Mouse (Mus musculus): ENCODE data around the gene Angptl7. TPM values are rescaled to one million over a fixed set of nuclear protein-coding genes. Genes with fewer than 3 reads are reported as not detected.

Angptl7 gene
- polyA plus RNA-seq, 1 experiment, result 2.3 TPM

DNA sequence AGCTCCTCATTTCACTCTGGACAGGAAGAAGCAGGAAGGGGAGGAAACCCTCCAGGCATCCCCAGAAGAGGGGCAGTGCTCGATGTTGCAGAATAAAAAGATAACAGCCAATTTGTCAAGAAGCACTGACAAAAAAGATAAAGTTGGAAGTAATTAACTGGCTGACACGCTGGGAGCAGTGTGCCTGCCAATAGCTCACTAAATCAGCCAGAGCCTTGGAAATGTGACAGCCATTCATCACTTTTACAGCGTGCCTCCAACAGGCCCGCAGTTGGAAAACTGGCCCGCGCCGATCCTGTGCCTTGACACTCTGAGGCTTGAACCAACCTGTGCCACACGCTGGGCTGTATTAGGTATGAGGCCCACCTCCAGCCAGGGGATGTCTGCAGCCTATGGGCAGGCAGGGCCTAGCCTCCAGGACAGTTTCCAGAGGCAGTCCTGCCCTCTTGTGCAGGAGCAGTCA is 4.3 kb upstream of the Angptl7 start:
- H3K4me1 ChIP-seq (ENCODE audit: control insufficient read depth, insufficient read depth, low read length), result no peaks in the 10 kb centered on the region
- H3K27ac ChIP-seq (ENCODE audit: insufficient read depth, low read length), result no peak overlapping the region
- no peak overlapping the region for H3K4me3 ChIP-seq (ENCODE audit: insufficient read depth, low read length)
- TF ChIP-seq POLR2A (IDR thresholded peaks at IDR 0.05; ENCODE audit: low read depth, low read length), result no peak
- no peak for TF ChIP-seq CTCF (IDR thresholded peaks at IDR 0.05; ENCODE audit: borderline replicate concordance, insufficient read depth, low read length)

- TF ChIP-seq CTCF (IDR thresholded peaks at IDR 0.05; ENCODE audit: borderline replicate concordance, insufficient read depth, low read length), result no peak
- TF ChIP-seq POLR2A (IDR thresholded peaks at IDR 0.05; ENCODE audit: low read depth, low read length), result no peak
- Histone ChIP-seq H3K4me1 (ENCODE audit: control insufficient read depth, insufficient read depth, low read length) (peaks cover under 1% of the 10 kb centered on the region; the same call in 1 of the 2 replicates), H3K27ac (ENCODE audit: insufficient read depth, low read length) (no peak overlapping the region), H3K4me3 (ENCODE audit: insufficient read depth, low read length) (no peak overlapping the region)
Observed at GRCm38 (mm10) chr4:148495874-148496689, 4.2 kb downstream of the Angptl7 start.

- no peak for TF ChIP-seq POLR2A (IDR thresholded peaks at IDR 0.05; ENCODE audit: low read depth, low read length)
- TF ChIP-seq CTCF (IDR thresholded peaks at IDR 0.05; ENCODE audit: borderline replicate concordance, insufficient read depth, low read length), result no peak
- Histone ChIP-seq H3K4me3 (ENCODE audit: insufficient read depth, low read length) (no peak overlapping the region), H3K4me1 (ENCODE audit: control insufficient read depth, insufficient read depth, low read length) (peaks cover 9% of the 10 kb centered on the region), H3K27ac (ENCODE audit: insufficient read depth, low read length) (no peak overlapping the region)
Observed at GRCm38 (mm10) chr4:148495160-148495559, 5.1 kb downstream of the Angptl7 start.

- Histone ChIP-seq H3K4me3 (ENCODE audit: insufficient read depth, low read length) (no peak overlapping the region), H3K27ac (ENCODE audit: insufficient read depth, low read length) (no peak overlapping the region), H3K4me1 (ENCODE audit: control insufficient read depth, insufficient read depth, low read length) (peaks cover 9% of the 10 kb centered on the region)
- TF ChIP-seq CTCF (IDR thresholded peaks at IDR 0.05; ENCODE audit: borderline replicate concordance, insufficient read depth, low read length) (no peak), POLR2A (IDR thresholded peaks at IDR 0.05; ENCODE audit: low read depth, low read length) (no peak)
Observed at GRCm38 (mm10) chr4:148491448-148491847, 8.8 kb downstream of the Angptl7 start.

DNA sequence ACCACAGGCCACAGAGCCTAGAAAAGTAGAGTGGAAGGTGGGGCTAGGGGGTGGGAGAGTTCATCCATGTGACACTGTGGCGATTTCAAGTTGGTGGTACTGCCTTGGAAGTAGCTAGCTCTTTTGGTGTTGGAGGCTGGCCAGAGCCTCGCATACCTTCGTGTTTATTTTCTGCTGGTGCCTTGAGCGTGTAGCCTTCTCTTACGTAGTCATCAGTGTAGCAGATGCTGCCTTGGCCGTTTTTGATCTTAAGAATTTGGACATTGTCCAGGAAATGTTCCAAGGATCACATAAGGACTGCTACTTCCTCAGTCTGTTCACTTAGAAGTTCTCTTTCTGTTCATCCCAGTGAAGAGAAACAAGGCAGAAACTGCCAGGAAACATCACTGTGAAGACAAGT is 9.8 kb downstream of the Angptl7 start:
- no peak overlapping the region for H3K4me3 ChIP-seq (ENCODE audit: insufficient read depth, low read length)
- H3K4me1 ChIP-seq (ENCODE audit: control insufficient read depth, insufficient read depth, low read length), result peaks cover 9% of the 10 kb centered on the region
- no peak for TF ChIP-seq CTCF (IDR thresholded peaks at IDR 0.05; ENCODE audit: borderline replicate concordance, insufficient read depth, low read length)
- no peak for TF ChIP-seq POLR2A (IDR thresholded peaks at IDR 0.05; ENCODE audit: low read depth, low read length)
- H3K27ac ChIP-seq (ENCODE audit: insufficient read depth, low read length), result no peak overlapping the region

DNA sequence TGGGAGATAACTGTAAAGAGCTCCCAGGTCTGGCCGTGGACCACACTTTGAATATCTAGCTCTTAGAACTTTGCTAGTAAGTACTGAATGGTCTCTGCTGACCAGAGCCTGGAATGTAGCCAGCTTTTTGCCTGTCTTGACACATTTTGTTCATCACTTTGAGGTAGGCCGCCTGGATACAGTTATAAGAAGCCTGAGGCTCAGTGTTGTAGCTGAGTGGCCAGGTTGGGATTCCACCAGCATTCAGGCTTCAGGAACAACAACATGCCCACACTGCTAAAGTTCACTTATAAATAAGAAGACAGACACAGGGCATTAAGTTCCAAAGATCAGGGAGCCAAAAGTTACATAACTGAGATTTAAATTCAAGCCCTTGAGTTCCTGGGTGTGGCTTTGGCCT is 12.4 kb downstream of the Angptl7 start:
- no peak overlapping the region for H3K27ac ChIP-seq (ENCODE audit: insufficient read depth, low read length)
- TF ChIP-seq CTCF (IDR thresholded peaks at IDR 0.05; ENCODE audit: borderline replicate concordance, insufficient read depth, low read length) (no peak), POLR2A (IDR thresholded peaks at IDR 0.05; ENCODE audit: low read depth, low read length) (no peak)
- peaks cover 9% of the 10 kb centered on the region for H3K4me1 ChIP-seq (ENCODE audit: control insufficient read depth, insufficient read depth, low read length)
- no peak overlapping the region for H3K4me3 ChIP-seq (ENCODE audit: insufficient read depth, low read length)

DNA sequence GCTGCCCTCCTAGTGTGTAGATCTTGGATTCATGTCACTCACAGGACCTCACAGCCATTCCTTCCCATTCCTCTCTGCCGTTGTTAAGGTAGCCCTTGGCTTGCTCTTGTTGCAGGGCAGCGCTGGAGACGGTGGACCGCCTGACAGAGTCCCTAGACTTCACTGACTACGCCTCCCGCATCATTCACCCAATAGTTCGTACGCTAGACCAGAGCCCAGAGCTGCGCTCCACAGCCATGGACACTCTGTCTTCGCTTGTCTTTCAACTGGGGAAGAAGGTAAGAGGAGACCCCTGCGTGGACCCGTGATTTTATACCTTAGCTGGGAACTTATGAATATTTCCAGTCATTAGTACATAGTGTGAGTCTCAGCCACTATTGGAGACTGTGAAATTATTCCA is 15.7 kb downstream of the Angptl7 start:
- Histone ChIP-seq H3K27ac (ENCODE audit: insufficient read depth, low read length) (no peak overlapping the region), H3K4me3 (ENCODE audit: insufficient read depth, low read length) (no peak overlapping the region), H3K4me1 (ENCODE audit: control insufficient read depth, insufficient read depth, low read length) (no peaks in the 10 kb centered on the region)
- TF ChIP-seq CTCF (IDR thresholded peaks at IDR 0.05; ENCODE audit: borderline replicate concordance, insufficient read depth, low read length), result no peak
- no peak for TF ChIP-seq POLR2A (IDR thresholded peaks at IDR 0.05; ENCODE audit: low read depth, low read length)

DNA sequence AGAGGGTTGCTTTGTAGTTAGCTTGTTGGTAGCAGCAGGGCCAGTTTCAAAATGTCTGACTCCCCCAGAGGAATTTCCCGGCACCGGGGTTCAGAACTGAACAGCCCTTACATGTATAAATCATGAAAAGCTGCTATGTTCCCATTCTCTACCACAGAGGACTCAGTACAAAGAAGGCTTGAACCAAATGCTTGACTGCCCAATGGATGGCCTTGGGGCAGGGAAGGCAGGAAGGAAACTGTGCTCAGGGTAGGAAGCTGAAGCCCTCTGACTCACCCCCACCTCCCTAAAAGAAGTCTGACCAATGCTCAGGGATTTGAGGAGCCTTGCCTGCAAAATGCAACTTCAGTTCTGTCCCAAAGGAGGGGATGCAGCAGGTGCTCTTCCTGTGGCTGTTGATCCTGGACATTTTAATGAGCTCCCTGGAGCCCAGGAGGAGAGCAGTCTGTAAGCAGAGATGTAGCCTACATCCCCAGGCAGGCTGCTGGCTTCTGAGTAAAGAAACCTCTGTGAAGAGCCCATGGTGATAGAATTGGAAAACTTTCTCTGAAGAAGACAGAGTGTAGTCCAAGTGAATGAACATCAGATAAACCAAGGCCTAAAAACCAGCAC is 18.6 kb downstream of the Angptl7 start:
- TF ChIP-seq POLR2A (IDR thresholded peaks at IDR 0.05; ENCODE audit: low read depth, low read length), result no peak
- TF ChIP-seq CTCF (IDR thresholded peaks at IDR 0.05; ENCODE audit: borderline replicate concordance, insufficient read depth, low read length), result no peak
- H3K27ac ChIP-seq (ENCODE audit: insufficient read depth, low read length), result no peak overlapping the region
- no peak overlapping the region for H3K4me3 ChIP-seq (ENCODE audit: insufficient read depth, low read length)
- H3K4me1 ChIP-seq (ENCODE audit: control insufficient read depth, insufficient read depth, low read length), result no peaks in the 10 kb centered on the region

DNA sequence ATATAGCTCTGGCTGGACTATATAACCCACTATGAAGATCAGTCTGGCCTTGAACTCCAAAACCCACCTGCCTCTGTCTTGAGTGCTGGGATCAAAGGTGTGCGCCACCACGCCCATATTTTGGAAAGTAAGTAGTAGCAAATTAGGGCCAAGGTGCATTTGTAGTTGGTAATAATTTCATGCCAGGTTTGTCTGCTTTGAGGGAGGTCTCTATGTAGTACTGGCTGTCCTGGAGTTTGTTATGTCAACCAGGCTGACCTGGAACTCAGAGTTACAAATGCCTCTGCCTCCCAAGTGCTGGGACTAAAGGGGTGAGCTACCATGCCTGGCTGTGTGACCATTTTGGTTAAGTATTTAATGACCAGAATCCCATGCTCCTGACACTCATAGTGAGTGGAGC is 20.0 kb downstream of the Angptl7 start:
- Histone ChIP-seq H3K27ac (ENCODE audit: insufficient read depth, low read length) (no peak overlapping the region), H3K4me3 (ENCODE audit: insufficient read depth, low read length) (no peak overlapping the region), H3K4me1 (ENCODE audit: control insufficient read depth, insufficient read depth, low read length) (no peaks in the 10 kb centered on the region)
- TF ChIP-seq POLR2A (IDR thresholded peaks at IDR 0.05; ENCODE audit: low read depth, low read length) (no peak), CTCF (IDR thresholded peaks at IDR 0.05; ENCODE audit: borderline replicate concordance, insufficient read depth, low read length) (no peak)

DNA sequence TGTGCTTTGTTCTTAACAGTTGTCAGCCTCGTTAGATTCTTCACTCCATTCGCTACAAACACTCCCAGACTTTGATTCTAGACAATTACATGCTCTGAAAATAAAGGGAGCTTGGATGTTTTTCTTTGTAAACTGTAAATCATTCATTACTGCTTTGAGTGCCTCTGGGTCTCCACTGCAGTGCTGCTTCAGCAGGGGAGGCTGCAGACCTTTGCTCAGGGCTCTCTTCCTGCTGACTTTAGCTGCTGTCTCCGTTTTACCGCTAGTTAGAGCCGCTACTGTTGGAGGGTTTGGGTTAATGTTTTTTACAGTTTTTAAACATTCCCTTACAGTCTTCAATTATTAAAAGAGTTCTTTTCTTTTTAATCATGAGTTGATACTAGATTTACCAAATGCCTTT is 26.8 kb downstream of the Angptl7 start:
- H3K27ac ChIP-seq (ENCODE audit: insufficient read depth, low read length), result no peak overlapping the region
- H3K4me3 ChIP-seq (ENCODE audit: insufficient read depth, low read length), result no peak overlapping the region
- TF ChIP-seq POLR2A (IDR thresholded peaks at IDR 0.05; ENCODE audit: low read depth, low read length) (no peak), CTCF (IDR thresholded peaks at IDR 0.05; ENCODE audit: borderline replicate concordance, insufficient read depth, low read length) (no peak)
- H3K4me1 ChIP-seq (ENCODE audit: control insufficient read depth, insufficient read depth, low read length), result no peaks in the 10 kb centered on the region
